Mouse (Mus musculus) testis, adult 2 months (tissue): ENCODE results near the gene Rbp1. TPM values are rescaled to one million over a fixed set of nuclear protein-coding genes. Genes with fewer than 3 reads are reported as not detected.

Experiments used
- H3K27ac ChIP-seq: fragments of 200-500 bp; 2 replicates; pipeline ENCODE4 v1.5.1; 2012; ENCODE audit warnings: low read depth, low read length; ENCODE audit not compliant: control insufficient read depth, insufficient read depth
- H3K27me3 ChIP-seq: fragments of 200-500 bp; 2 replicates; pipeline ENCODE4 v1.6.1; 2012; ENCODE audit warnings: mild to moderate bottlenecking, low read length, moderate library complexity; ENCODE audit not compliant: control insufficient read depth, insufficient read depth
- H3K36me3 ChIP-seq: fragments of 200-500 bp; 2 replicates; pipeline ENCODE4 v1.6.1; 2012; ENCODE audit warnings: mild to moderate bottlenecking, low read length; ENCODE audit not compliant: control insufficient read depth, insufficient read depth
- H3K4me1 ChIP-seq: fragments of 200-500 bp; 2 replicates; pipeline ENCODE4 v1.6.1; 2012; ENCODE audit warnings: low read length; ENCODE audit not compliant: control insufficient read depth, insufficient read depth
- H3K4me3 ChIP-seq: fragments of 200-500 bp; 2 replicates; pipeline ENCODE4 v1.5.1; 2012; ENCODE audit warnings: low read depth, mild to moderate bottlenecking, low read length, moderate library complexity, mixed read lengths; ENCODE audit not compliant: control insufficient read depth
- CTCF ChIP-seq: fragments of 200-500 bp; IDR thresholded peaks from 2 replicates; pipeline ENCODE4 v1.5.1; 2012; ENCODE audit warnings: low read depth, mild to moderate bottlenecking, inconsistent platforms, low read length, moderate library complexity; ENCODE audit not compliant: control insufficient read depth, insufficient read depth, insufficient replicate concordance
- POLR2A ChIP-seq: fragments of 200-500 bp; IDR thresholded peaks from 2 replicates; pipeline ENCODE4 v1.6.1; 2012; ENCODE audit warnings: low read depth, mild to moderate bottlenecking, inconsistent platforms, low read length, moderate library complexity; ENCODE audit not compliant: control insufficient read depth
- polyA plus RNA-seq: library from polyadenylated mRNA; depleted of rRNA; stranded (reverse); fragments of >200 nt; gene quantifications from 2 replicates; pipeline ENCODE4 v1.2.3, GENCODE M21; 2012

Gene Rbp1
- polyA plus RNA-seq, 1 experiment = 3.2 TPM

GRCm38 (mm10) chr9:98388633-98388965 lies 34.2 kb upstream of the Rbp1 start:
- Histone ChIP-seq H3K36me3 (no peaks in the 10 kb centered on the region), H3K4me3 (no peak overlapping the region), H3K27me3 (no peaks in the 10 kb centered on the region), H3K27ac (no peak overlapping the region), H3K4me1 (no peaks in the 10 kb centered on the region)
- TF ChIP-seq POLR2A (no peak), CTCF (no peak)

GRCm38 (mm10) chr9:98393496-98393895 lies 29.3 kb upstream of the Rbp1 start:
- Histone ChIP-seq H3K4me3 (no peak overlapping the region), H3K36me3 (no peaks in the 10 kb centered on the region), H3K27ac (no peak overlapping the region), H3K27me3 (no peaks in the 10 kb centered on the region), H3K4me1 (no peaks in the 10 kb centered on the region)
- TF ChIP-seq CTCF = no peak
- no peak for TF ChIP-seq POLR2A

- Histone ChIP-seq H3K27ac (no peak overlapping the region), H3K27me3 (no peaks in the 10 kb centered on the region), H3K4me3 (no peak overlapping the region), H3K36me3 (no peaks in the 10 kb centered on the region), H3K4me1 (no peaks in the 10 kb centered on the region)
- no peak for TF ChIP-seq CTCF
- no peak for TF ChIP-seq POLR2A
Measured at GRCm38 (mm10) chr9:98397211-98397610, 25.6 kb upstream of the Rbp1 start.

GRCm38 (mm10) chr9:98397866-98398265 lies 24.9 kb upstream of the Rbp1 start:
- Histone ChIP-seq H3K27me3 (no peaks in the 10 kb centered on the region), H3K27ac (no peak overlapping the region), H3K4me3 (no peak overlapping the region), H3K36me3 (no peaks in the 10 kb centered on the region), H3K4me1 (no peaks in the 10 kb centered on the region)
- TF ChIP-seq POLR2A (no peak), CTCF (no peak)

- H3K27ac ChIP-seq = no peak overlapping the region
- H3K36me3 ChIP-seq = no peaks in the 10 kb centered on the region
- H3K4me3 ChIP-seq = no peak overlapping the region
- H3K27me3 ChIP-seq = no peaks in the 10 kb centered on the region
- no peaks in the 10 kb centered on the region for H3K4me1 ChIP-seq
- TF ChIP-seq CTCF (no peak), POLR2A (no peak)
Measured at GRCm38 (mm10) chr9:98400185-98400894, 22.4 kb upstream of the Rbp1 start.

- H3K27me3 ChIP-seq = no peaks in the 10 kb centered on the region
- no peaks in the 10 kb centered on the region for H3K36me3 ChIP-seq
- H3K4me3 ChIP-seq = no peak overlapping the region
- H3K27ac ChIP-seq = no peak overlapping the region
- no peaks in the 10 kb centered on the region for H3K4me1 ChIP-seq
- TF ChIP-seq POLR2A (no peak), CTCF (no peak)
Measured at GRCm38 (mm10) chr9:98401611-98402010, 21.1 kb upstream of the Rbp1 start.

GRCm38 (mm10) chr9:98407771-98408170 lies 15.0 kb upstream of the Rbp1 start:
- Histone ChIP-seq H3K4me3 (no peak overlapping the region), H3K4me1 (no peaks in the 10 kb centered on the region), H3K27ac (no peak overlapping the region), H3K27me3 (no peaks in the 10 kb centered on the region), H3K36me3 (no peaks in the 10 kb centered on the region)
- TF ChIP-seq POLR2A (no peak), CTCF (no peak)
